ENCODE assay signal across 11 mouse cellular contexts in the genomic region with DNA sequence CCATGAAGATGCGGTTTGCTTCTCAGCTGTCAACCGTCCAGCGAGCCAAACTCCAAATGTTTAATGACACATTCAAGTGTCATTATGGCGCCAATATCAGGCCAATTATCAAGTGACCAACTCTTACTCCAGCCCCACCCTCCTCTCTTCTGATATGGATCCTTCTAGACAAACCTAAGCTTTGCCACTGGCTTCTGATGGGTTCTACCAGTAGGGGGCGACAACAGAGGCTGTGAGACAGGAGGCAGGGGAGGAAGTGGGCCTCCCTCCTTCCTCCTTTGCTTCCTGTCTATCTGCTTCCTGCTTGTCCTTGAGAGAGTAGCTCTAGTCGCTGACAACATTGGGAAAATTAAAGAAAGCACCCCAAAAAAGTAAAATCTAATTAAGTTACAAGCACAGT.
DNase-seq lines count a peak whose midpoint lies in the region; ATAC-seq and TF ChIP-seq lines count a peak whose summit lies in the region.
"Had no signal": no experiment of that assay in that cellular context is flagged by ENCODE, and none has a peak within 500 bp of the region (broad histone marks: within the 10 kb centered on the region; RNA-seq: fewer than 3 reads in every experiment).

No protein-coding gene starts in this region.

- TF ChIP-seq CTCF in liver, postnatal 0 days (IDR thresholded peaks at IDR 0.05; ENCODE audit: low read depth): peak; percentile 44
- TF ChIP-seq CTCF in kidney, adult 2 months (conservative IDR thresholded peaks at IDR 0.05; ENCODE audit: insufficient read depth, insufficient read length, low read depth, low read length): no peak

- no peak overlapping the region for H3K9ac ChIP-seq in liver, postnatal 0 days (replicated peaks)
- H3K9ac ChIP-seq in liver, embryonic 11.5 days (ENCODE audit: low read depth, low read length): no peak overlapping the region
- no peak overlapping the region for H3K9ac ChIP-seq in hindbrain, embryonic 11.5 days (ENCODE audit: low read depth, low read length)
- H3K9ac ChIP-seq: hindbrain, embryonic 15.5 days had no signal

- 81% methylated on average over 6 of the region's 6 CpGs for WGBS in liver, postnatal 0 days (ENCODE audit: insufficient replicate concordance)
- WGBS in liver, embryonic 11.5 days: 86% methylated on average over 6 of the region's 6 CpGs
- WGBS in kidney, adult 2 months: 86% methylated on average over 6 of the region's 6 CpGs
- 84% methylated on average over 6 of the region's 6 CpGs for WGBS in hindbrain, embryonic 11.5 days

- no peak overlapping the region for H3K4me2 ChIP-seq in liver, postnatal 0 days (ENCODE audit: low read depth, low read length)
- H3K4me2 ChIP-seq in liver, embryonic 11.5 days: no peak overlapping the region
- H3K4me2 ChIP-seq in hindbrain, embryonic 11.5 days (replicated peaks; ENCODE audit: low read depth, low read length): no peak overlapping the region
- H3K4me2 ChIP-seq: hindbrain, embryonic 15.5 days had no signal

- no peaks in the 10 kb centered on the region for H3K4me1 ChIP-seq in liver, postnatal 0 days (ENCODE audit: insufficient read depth)
- no peaks in the 10 kb centered on the region for H3K4me1 ChIP-seq in liver, embryonic 11.5 days (replicated peaks; ENCODE audit: control insufficient read depth, insufficient read depth, low read length)
- no peaks in the 10 kb centered on the region for H3K4me1 ChIP-seq in kidney, adult 2 months (ENCODE audit: control insufficient read depth, insufficient read depth, low read length)
- no peaks in the 10 kb centered on the region for H3K4me1 ChIP-seq in hindbrain, embryonic 11.5 days (replicated peaks; ENCODE audit: control insufficient read depth, insufficient read depth, low read length)

- DNase-seq in liver, postnatal 0 days: no peak
- DNase-seq in liver, embryonic 11.5 days (ENCODE audit: low spot score): no peak
- DNase-seq in B cell, adult 2 months: peak; percentile 6 to 17
- peak; percentile 48 for DNase-seq in ES-CJ7 (ENCODE audit: low read depth, low spot score)
- peak; percentile 23 for DNase-seq in splenic B cell, adult 2 months (ENCODE audit: low read depth, low spot score)
- DNase-seq in kidney, adult 2 months: no peak
- no peak for DNase-seq in hindbrain, embryonic 11.5 days (ENCODE audit: low spot score)
- DNase-seq: cerebellum, adult 9-11 months; layer of hippocampus, postnatal 36 days; spleen, adult 18-20 months had no signal

- no peak for TF ChIP-seq EP300 in liver, postnatal 0 days (IDR thresholded peaks at IDR 0.05; ENCODE audit: low read depth)

- H3K9me3 ChIP-seq in liver, postnatal 0 days (ENCODE audit: low read length): no peaks in the 10 kb centered on the region
- H3K9me3 ChIP-seq in liver, embryonic 11.5 days (ENCODE audit: control insufficient read depth, low read length): 0 out of 2 replicates have a peak, but pooled peaks cover 3% of the 10 kb centered on the region
- H3K9me3 ChIP-seq in hindbrain, embryonic 11.5 days (ENCODE audit: control insufficient read depth, low read length): no peaks in the 10 kb centered on the region
- H3K9me3 ChIP-seq: hindbrain, embryonic 15.5 days had no signal

- no peak overlapping the region for H3K4me3 ChIP-seq in liver, postnatal 0 days (ENCODE audit: low read depth, low read length)
- no peak overlapping the region for H3K4me3 ChIP-seq in liver, embryonic 11.5 days (ENCODE audit: low read depth, low read length)
- H3K4me3 ChIP-seq in kidney, adult 2 months (ENCODE audit: insufficient read depth, low read depth, low read length): no peak overlapping the region
- no peak overlapping the region for H3K4me3 ChIP-seq in hindbrain, embryonic 11.5 days (ENCODE audit: low read depth, low read length)
- H3K4me3 ChIP-seq: hindbrain, embryonic 15.5 days had no signal

- no peak for ATAC-seq in liver, postnatal 0 days
- ATAC-seq in liver, embryonic 11.5 days (replicated peaks; ENCODE audit: low FRiP score): no peak
- ATAC-seq in hindbrain, embryonic 11.5 days (ENCODE audit: low FRiP score): no peak

- no peaks in the 10 kb centered on the region for H3K27me3 ChIP-seq in liver, postnatal 0 days (ENCODE audit: insufficient read depth, low read length)
- H3K27me3 ChIP-seq in liver, embryonic 11.5 days (replicated peaks; ENCODE audit: control insufficient read depth, insufficient read depth, low read length): no peaks in the 10 kb centered on the region
- no peaks in the 10 kb centered on the region for H3K27me3 ChIP-seq in splenic B cell, adult 2 months (ENCODE audit: control insufficient read depth, insufficient read depth, low read length, poor library complexity, severe bottlenecking)
- H3K27me3 ChIP-seq in kidney, adult 2 months (replicated peaks; ENCODE audit: control insufficient read depth, insufficient read depth, low read length): no peaks in the 10 kb centered on the region
- H3K27me3 ChIP-seq in hindbrain, embryonic 11.5 days (ENCODE audit: control insufficient read depth, insufficient read depth, low read length): no peaks in the 10 kb centered on the region
- H3K27me3 ChIP-seq: hindbrain, embryonic 15.5 days had no signal

- H3K27ac ChIP-seq in liver, postnatal 0 days (ENCODE audit: low read depth): no peak overlapping the region
- H3K27ac ChIP-seq in liver, embryonic 11.5 days (ENCODE audit: low read depth, low read length): no peak overlapping the region
- H3K27ac ChIP-seq in kidney, adult 2 months (ENCODE audit: insufficient read depth, low read depth, low read length): no peak overlapping the region
- no peak overlapping the region for H3K27ac ChIP-seq in hindbrain, embryonic 11.5 days (ENCODE audit: low read depth, low read length)
- H3K27ac ChIP-seq: hindbrain, embryonic 15.5 days had no signal

- no peaks in the 10 kb centered on the region for H3K36me3 ChIP-seq in liver, postnatal 0 days (replicated peaks; ENCODE audit: insufficient read depth, low read length)
- H3K36me3 ChIP-seq in liver, embryonic 11.5 days (ENCODE audit: control insufficient read depth, insufficient read depth, low read length): no peaks in the 10 kb centered on the region
- no peaks in the 10 kb centered on the region for H3K36me3 ChIP-seq in splenic B cell, adult 2 months (ENCODE audit: control insufficient read depth, insufficient read depth, low read length, poor library complexity, severe bottlenecking)
- no peaks in the 10 kb centered on the region for H3K36me3 ChIP-seq in kidney, adult 2 months (ENCODE audit: control insufficient read depth, insufficient read depth, low read length)
- H3K36me3 ChIP-seq in hindbrain, embryonic 11.5 days (ENCODE audit: control insufficient read depth, insufficient read depth, low read length): no peaks in the 10 kb centered on the region
- H3K36me3 ChIP-seq: hindbrain, embryonic 15.5 days had no signal

- no peak for TF ChIP-seq POLR2A in kidney, adult 2 months (IDR thresholded peaks at IDR 0.05; ENCODE audit: low read depth, low read length)

Comparison
In these comparisons a context has a peak if more than half of its experiments do, and no peak if none do; other contexts are left out.
1. DNase-seq: peak in B cell, adult 2 months (2 of 2), ES-CJ7 (single experiment) and splenic B cell, adult 2 months (single experiment); none in liver, postnatal 0 days (single experiment), liver, embryonic 11.5 days (single experiment), kidney, adult 2 months (single experiment) and hindbrain, embryonic 11.5 days (single experiment).